Mouse (Mus musculus) ES-Bruce4 (cell line): ENCODE data around the gene Sdc1.

ENCODE experiments used
- CTCF ChIP-seq: IDR thresholded peaks from one replicate; pipeline ENCODE4 v1.8.1; 2011; ENCODE audit warnings: low read depth, low read length
- EP300 ChIP-seq: IDR thresholded peaks from 2 replicates; pipeline ENCODE4 v1.6.1; 2011; ENCODE audit warnings: low read depth, low read length; ENCODE audit not compliant: insufficient read depth

DNA sequence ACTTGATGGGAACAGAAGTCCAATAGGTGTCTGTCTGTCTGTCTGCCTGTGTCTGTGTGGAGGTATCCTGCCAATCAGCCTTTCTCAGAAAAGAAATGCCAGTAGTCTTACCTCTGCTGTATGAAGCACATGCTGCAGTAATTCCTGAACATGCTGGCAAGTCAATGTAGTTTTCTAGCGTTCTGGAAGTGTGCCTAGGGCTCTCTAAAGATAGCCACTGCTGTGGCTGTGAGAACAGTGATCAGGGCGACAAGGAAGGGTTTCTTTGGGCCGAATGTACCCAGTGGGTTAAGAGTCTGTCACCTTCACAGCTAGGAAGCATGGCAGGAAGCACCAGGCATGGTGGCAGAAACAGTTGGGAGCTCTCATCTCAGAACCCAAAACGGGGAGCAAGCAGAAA is 17.0 kb upstream of the Sdc1 start:
- TF ChIP-seq CTCF: no peak
- TF ChIP-seq EP300: no peak
